Mouse (Mus musculus) Patski (cell line): ENCODE results near the gene Timp2. TPM values are rescaled to one million over a fixed set of nuclear protein-coding genes. Genes with fewer than 3 reads are reported as not detected.
"Not testable (repeated sequence)": the region's sequence is repeated elsewhere in the genome, so short reads cannot be mapped to it uniquely, and the experiment has no call there.

ENCODE experiments used
- ATAC-seq: fragments of 100-300 bp; one replicate; pipeline ENCODE4 v1.8.0; 2021
- CTCF ChIA-PET: fragments of 350-600 bp; sonication (Branson Sonifier 250); formaldehyde crosslinking; loops from one replicate; lab custom pipeline; 2022; ENCODE audit warnings: inconsistent platforms; lab: Charles Lee
- POLR2A ChIA-PET: fragments of 350-600 bp; sonication (Branson Sonifier 250); formaldehyde crosslinking; loops from one replicate; lab custom pipeline; 2022; ENCODE audit warnings: antibody characterized with exemption, inconsistent platforms; lab: Charles Lee
- DNase-seq: peaks from one replicate; pipeline ENCODE4 v3.0.0-alpha.2; 2011; ENCODE audit warnings: low read depth, low spot score
- H3K27me3 ChIP-seq: fragments of 371-371 bp; one replicate; pipeline ENCODE4 v1.5.1; 2021
- CTCF ChIP-seq: fragments of 100-300 bp; IDR thresholded peaks from one replicate; pipeline ENCODE4 v1.5.1; 2021
- in situ Hi-C: fragments of 300-500 bp; cut with MboI; formaldehyde crosslinking; loops from 3 replicates; pipeline ENCODE4 v1.11.1; 2018; ENCODE audit warnings: low pct_unique_long_range_greater_than_20kb, mixed read lengths
- polyA plus RNA-seq: library from polyadenylated mRNA; unstranded; gene quantifications from one replicate; pipeline ENCODE4 v1.2.3, GENCODE M21; 2021

Gene Timp2
- polyA plus RNA-seq, 1 experiment from 2014 or later = 459 TPM

DNA sequence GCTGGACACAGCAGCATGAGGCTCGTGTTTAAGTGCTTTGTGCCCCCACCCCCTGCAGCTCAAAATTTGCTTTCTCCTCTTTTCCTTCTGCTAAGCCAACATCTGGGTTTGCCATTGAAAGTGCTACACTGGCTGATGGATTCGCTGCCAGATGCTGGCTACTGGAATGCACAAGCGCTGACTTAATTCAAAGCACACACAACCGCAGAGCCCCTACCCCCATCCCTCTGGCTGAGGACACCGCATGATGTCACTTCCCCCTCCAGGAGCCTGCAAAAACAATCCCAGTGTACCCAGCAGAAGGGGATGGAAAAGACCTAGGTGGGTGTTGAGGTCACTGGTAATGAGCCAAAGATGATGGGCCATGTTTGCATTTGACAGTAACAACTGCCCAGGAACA lies 31.0 kb downstream of the Timp2 start:
- in situ Hi-C loops = loop anchor here (5.0 to 25.0 kb wide), 2 partner anchors 43 to 413 kb away; no protein-coding TSS in a partner anchor
- POLR2A ChIA-PET = no interaction called here
- DNase-seq (no peak), ATAC-seq (no peak)
- no peaks in the 10 kb centered on the region for H3K27me3 ChIP-seq
- CTCF ChIA-PET = interaction anchor here (1.1 kb wide), 1 partner anchor 77 kb away, joined by 3 read pairs; the partner anchor contains the start of gene Lgals3bp
- TF ChIP-seq CTCF = no peak

DNA sequence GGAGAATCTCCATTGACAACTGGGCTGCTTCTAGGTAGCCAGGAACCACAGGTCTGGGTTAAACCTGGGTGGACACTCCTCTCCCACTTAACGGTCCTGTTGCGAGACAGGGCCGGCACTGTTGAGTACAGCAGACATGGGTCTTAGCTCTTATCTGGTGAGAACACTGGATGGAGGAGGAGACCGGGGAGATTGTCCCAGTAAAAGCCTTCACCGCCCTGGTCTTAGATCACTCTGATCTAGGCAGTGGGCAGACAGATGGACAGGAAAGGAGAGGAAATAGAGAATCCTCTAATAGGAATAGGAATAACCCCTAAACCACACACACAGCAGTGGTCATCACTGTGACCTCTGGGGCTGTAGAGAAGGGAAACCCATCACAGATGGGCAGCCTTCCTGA lies 31.6 kb downstream of the Timp2 start:
- DNase-seq (no peak), ATAC-seq (no peak)
- ChIA-PET CTCF (no interaction called here), POLR2A (no interaction called here)
- in situ Hi-C loops = loop anchor here (5.0 to 25.0 kb wide), 2 partner anchors 43 to 413 kb away; no protein-coding TSS in a partner anchor
- no peaks in the 10 kb centered on the region for H3K27me3 ChIP-seq
- TF ChIP-seq CTCF = no peak

DNA sequence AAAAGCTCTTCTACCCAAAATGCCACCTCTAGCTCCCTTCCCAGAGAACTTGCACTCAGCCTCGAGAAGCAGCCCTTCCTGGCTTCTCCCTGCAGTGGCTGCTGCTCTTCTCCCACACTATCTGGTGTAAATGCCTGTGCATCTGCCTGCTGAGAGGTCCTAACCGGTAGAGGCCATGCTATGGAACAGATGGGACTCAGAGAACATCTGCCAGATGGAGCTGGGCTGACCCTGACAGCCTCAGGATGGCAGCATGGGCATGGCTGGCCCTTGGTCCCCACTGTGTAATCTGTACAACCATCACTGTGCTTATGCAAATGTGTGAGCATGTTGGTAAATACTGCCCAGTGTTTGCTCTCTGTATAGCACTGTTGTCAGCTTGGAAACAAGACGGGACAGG lies 32.9 kb downstream of the Timp2 start:
- no peak for DNase-seq
- no peak for TF ChIP-seq CTCF
- ChIA-PET POLR2A (interaction anchor here (0.6 to 1.5 kb wide), 3 partner anchors 15 to 1861 kb away, joined by 4 read pairs; no protein-coding TSS in a partner anchor), CTCF (interaction anchor here (0.8 to 1.3 kb wide), 2 partner anchors 43 to 57 kb away, joined by 3 to 5 read pairs; no protein-coding TSS in a partner anchor)
- no peaks in the 10 kb centered on the region for H3K27me3 ChIP-seq
- in situ Hi-C loops = loop anchor here (5.0 to 25.0 kb wide), 2 partner anchors 45 to 415 kb away; no protein-coding TSS in a partner anchor
- ATAC-seq = no peak

DNA sequence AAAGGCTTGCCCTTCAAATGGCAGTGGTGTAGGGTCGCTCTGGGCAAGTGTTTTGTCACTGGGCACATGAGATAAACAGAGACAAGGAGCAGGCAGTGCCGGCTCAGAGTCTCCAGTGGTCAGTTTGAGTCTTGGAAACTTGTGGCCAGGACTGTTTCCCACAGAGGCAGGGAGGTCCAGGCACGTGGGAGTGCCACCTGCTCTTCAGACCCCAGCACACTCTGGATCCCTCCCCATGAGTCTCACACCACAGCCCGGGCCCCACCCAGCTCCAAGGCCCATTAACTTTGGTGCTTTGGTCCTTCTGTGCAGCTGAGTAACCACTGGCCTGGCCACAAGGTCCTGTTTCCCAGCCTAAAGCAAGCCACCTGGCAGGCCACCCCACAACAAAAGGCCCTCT lies 33.6 kb downstream of the Timp2 start:
- POLR2A ChIA-PET = interaction anchor here (1.3 to 1.5 kb wide), 2 partner anchors 15 to 58 kb away, joined by 4 read pairs; no protein-coding TSS in a partner anchor
- TF ChIP-seq CTCF = no peak
- in situ Hi-C loops = loop anchor here (5.0 to 25.0 kb wide), 2 partner anchors 45 to 415 kb away; no protein-coding TSS in a partner anchor
- DNase-seq (peak; percentile 71), ATAC-seq (peak; percentile 67)
- CTCF ChIA-PET = interaction anchor here (1.3 kb wide), 1 partner anchor 44 kb away, joined by 5 read pairs; no protein-coding TSS in a partner anchor
- no peaks in the 10 kb centered on the region for H3K27me3 ChIP-seq

DNA sequence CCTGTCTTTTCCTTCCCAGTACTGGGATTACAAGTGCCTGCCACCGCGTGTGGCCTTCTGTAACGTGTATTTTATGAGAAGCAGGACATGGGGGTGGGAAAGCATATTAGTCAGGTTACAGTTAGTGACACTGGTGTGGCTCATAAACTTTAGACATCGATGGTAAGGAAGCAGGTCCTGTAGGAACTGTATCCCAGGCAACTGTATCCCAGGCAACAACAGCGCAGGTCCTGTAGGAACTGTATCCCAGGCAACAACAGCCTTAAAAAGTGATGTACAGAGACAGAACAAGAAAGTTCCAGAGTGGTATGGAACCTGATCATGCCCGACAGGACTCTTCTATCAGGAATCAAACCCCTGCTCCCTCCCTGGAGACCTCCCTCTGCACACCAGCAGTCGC lies 34.0 kb downstream of the Timp2 start:
- in situ Hi-C loops = loop anchor here (5.0 to 25.0 kb wide), 2 partner anchors 46 to 416 kb away; no protein-coding TSS in a partner anchor
- CTCF ChIA-PET = interaction anchor here (1.3 kb wide), 1 partner anchor 44 kb away, joined by 5 read pairs; no protein-coding TSS in a partner anchor
- no peak for DNase-seq

DNA sequence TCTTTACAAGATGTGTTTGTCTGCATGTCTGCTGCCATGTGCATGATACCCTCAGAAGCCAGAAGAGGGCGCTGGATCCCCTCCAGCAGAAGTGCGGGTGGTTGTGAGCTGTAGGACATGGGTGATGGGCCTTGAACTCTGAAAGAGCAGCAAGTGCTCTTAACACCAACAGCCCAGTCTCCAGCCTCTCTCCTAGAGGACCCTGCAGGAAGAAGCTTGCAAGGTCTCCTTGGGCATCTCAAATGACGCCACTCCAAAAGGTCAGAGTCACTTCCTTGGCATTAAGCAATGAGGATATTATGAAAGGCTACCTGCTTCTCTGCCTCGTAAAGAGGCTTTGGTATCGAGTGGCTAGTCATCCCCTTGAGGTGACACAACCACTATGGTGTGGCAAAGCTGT lies 36.9 kb downstream of the Timp2 start:
- TF ChIP-seq CTCF = no peak
- ChIA-PET POLR2A (interaction anchor here (0.5 kb wide), 1 partner anchor 84 kb away, joined by 3 read pairs; no protein-coding TSS in a partner anchor), CTCF (interaction anchor here (0.7 to 1.8 kb wide), 5 partner anchors 13 to 61 kb away, joined by 3 to 5 read pairs (median 3); no protein-coding TSS in a partner anchor)
- ATAC-seq (no peak), DNase-seq (no peak)
- no peaks in the 10 kb centered on the region for H3K27me3 ChIP-seq
- in situ Hi-C loops = loop anchor here (25.0 kb wide), 1 partner anchor 419 kb away; no protein-coding TSS in a partner anchor

More for the DNA sequence above, 34.0 kb downstream of the Timp2 start:
- POLR2A ChIA-PET = interaction anchor here (1.3 kb wide), 1 partner anchor 16 kb away, joined by 4 read pairs; no protein-coding TSS in a partner anchor
- no peaks in the 10 kb centered on the region for H3K27me3 ChIP-seq
- no peak for TF ChIP-seq CTCF
- no peak for ATAC-seq

DNA sequence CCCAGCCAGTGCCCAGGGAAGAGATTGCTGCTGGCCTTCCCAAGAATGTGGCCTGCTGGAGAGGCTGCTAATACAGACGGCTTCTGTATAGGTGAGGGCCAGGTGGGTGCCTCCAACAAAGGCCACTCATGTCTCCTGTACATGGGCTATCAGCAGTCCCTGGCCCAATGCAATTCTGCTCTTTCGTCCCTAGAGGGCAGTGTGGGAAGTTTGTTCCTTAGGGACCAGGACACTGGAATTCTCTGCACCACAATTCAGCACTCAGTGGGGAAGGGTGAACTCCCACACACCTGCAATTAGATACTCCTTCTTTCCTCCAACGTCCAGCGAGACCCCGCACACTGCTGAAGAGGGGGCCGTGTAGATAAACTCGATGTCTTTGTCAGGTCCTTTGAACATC lies 38.4 kb downstream of the Timp2 start:
- ATAC-seq (no peak), DNase-seq (no peak)
- peak; percentile 88 for TF ChIP-seq CTCF
- CTCF ChIA-PET = interaction anchor here (1.0 kb wide), 1 partner anchor 48 kb away, joined by 3 read pairs; no protein-coding TSS in a partner anchor
- POLR2A ChIA-PET = interaction anchor here (1.6 kb wide), 1 partner anchor 37 kb away, joined by 3 read pairs; no protein-coding TSS in a partner anchor
- in situ Hi-C loops = loop anchor here (25.0 kb wide), 1 partner anchor 420 kb away; no protein-coding TSS in a partner anchor
- no peaks in the 10 kb centered on the region for H3K27me3 ChIP-seq

DNA sequence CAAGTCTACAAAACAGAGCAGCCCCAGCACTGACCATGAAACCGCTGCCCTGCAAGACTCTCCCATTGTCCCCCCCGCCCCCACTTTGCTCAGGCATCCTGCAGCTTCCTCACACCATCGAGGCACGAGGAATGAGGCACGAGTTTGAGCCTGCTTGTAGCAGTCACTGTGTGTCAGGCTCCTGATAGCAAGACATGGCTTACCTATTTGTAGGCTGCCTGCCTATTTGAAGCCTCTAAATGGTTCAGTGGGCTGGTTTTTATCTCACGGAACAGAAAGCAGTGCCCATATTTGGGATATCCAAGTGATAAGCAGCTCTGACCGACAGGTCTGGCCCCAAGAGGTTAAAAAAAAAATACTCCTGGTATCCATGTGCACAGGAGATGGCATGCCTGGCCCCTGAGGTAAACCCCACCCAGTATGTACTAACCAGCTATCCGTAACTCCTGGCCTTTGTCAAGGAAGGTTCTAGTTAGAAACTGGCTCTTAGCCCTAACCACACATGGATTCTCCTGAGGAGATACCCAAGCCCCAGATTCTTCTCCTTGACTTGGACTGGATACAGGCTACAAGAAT lies 39.2 kb downstream of the Timp2 start:
- ChIA-PET CTCF (interaction anchor here (1.0 kb wide), 1 partner anchor 49 kb away, joined by 3 read pairs; no protein-coding TSS in a partner anchor), POLR2A (interaction anchor here (1.6 kb wide), 1 partner anchor 38 kb away, joined by 3 read pairs; no protein-coding TSS in a partner anchor)
- no peaks in the 10 kb centered on the region for H3K27me3 ChIP-seq
- in situ Hi-C loops = loop anchor here (25.0 kb wide), 1 partner anchor 421 kb away; no protein-coding TSS in a partner anchor
- ATAC-seq (no peak), DNase-seq (no peak)
- TF ChIP-seq CTCF = no peak

DNA sequence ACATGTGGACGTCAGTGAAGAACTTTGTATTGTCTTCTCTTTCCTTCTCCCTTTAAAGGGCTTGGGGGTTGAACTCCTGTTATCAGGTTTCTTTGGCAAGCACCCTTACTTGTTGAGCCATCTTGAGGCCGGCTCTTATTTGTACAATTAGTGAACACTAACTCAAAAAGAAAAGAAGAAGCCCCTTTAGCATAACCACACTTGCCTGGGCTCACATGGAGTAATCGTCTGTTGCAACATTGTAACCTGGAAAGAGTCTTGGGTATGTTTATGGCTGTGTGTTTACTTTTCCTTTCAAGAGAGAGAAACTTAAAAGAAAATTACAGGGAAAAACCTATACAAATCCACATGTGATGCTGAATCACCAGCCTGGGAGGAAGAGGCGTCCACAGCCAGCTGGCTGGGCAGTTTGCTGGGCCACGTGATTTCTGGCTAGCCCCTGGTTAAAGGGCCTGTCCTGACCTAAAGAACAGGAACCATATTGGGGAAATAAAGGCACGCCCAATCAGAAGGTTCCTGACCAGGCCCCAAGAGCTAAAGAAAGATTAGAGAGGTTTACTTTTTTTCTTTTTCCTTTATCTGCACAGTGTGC lies 43.3 kb downstream of the Timp2 start:
- in situ Hi-C loops = loop anchor here (25.0 kb wide), 1 partner anchor 425 kb away; no protein-coding TSS in a partner anchor
- H3K27me3 ChIP-seq = no peaks in the 10 kb centered on the region
- ChIA-PET CTCF (interaction anchor here (1.3 kb wide), 1 partner anchor 67 kb away, joined by 3 read pairs; no protein-coding TSS in a partner anchor), POLR2A (no interaction called here)
- no peak for TF ChIP-seq CTCF
- ATAC-seq = no peak
- DNase-seq = no peak

DNA sequence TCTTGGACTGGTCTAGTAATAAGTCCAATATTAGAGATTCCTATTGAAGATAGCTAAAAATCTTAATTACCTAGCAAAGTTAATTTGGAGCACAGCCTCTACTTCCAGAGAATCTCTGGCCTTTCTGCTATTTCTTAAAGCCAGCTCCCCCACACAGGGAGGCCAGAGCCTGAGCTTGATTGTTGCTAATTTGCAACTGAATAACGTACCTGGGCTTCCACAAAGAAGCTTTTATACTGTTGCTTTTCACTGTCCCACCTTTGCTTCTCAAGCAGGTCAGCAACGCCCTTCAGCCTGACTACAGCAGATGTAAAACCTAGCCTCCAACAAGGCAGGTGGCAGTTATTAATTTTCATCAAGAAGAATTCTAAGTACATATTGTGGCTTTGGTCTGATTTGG lies 47.6 kb downstream of the Timp2 start:
- POLR2A ChIA-PET, ATAC-seq, CTCF ChIA-PET, H3K27me3 ChIP-seq, DNase-seq: not testable (repeated sequence)
- in situ Hi-C loops = loop anchor here (25.0 kb wide), 1 partner anchor 429 kb away; no protein-coding TSS in a partner anchor

DNA sequence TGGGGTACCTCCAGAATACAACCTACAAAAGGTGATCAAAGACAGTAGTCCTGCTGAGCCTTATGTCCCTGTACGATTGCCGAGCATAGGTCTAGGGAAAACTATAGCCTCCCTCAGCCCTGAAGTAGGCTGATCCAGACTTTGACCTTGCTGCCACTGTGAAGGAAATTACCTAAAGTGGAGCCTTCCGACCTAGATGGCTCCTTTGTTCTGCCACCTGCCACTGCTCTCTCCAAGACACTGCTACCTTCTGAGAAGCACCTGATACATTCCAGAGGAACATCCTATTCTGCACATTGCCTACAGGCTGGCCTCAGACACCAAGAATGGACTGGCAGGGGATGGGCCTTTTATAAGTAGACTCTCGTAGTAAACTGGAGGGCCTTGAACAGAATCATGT lies 51.6 kb downstream of the Timp2 start:
- H3K27me3 ChIP-seq, DNase-seq, POLR2A ChIA-PET, CTCF ChIA-PET, ATAC-seq: not testable (repeated sequence)
- in situ Hi-C loops = loop anchor here (25.0 kb wide), 1 partner anchor 433 kb away; no protein-coding TSS in a partner anchor
